Mouse (Mus musculus) brain, embryonic 14.5 days (tissue): Measurements from ENCODE around the gene Slc19a3.

ENCODE experiments used
- CTCF ChIP-seq: fragments of 200-500 bp; IDR thresholded peaks from 2 replicates; pipeline ENCODE4 v1.5.1; 2012; ENCODE audit warnings: inconsistent platforms, mild to moderate bottlenecking, moderate library complexity, borderline replicate concordance; ENCODE audit not compliant: insufficient read depth, insufficient read length; ENCODE audit errors: extremely low read depth
- POLR2A ChIP-seq: fragments of 200-500 bp; IDR thresholded peaks from 2 replicates; pipeline ENCODE4 v1.6.1; 2012; ENCODE audit warnings: mild to moderate bottlenecking, inconsistent platforms, borderline replicate concordance; ENCODE audit not compliant: poor library complexity, insufficient read depth, insufficient read length, severe bottlenecking; ENCODE audit errors: extremely low read depth

GRCm38 (mm10) chr1:83067205-83067604 lies 29.0 kb upstream of the Slc19a3 start:
- TF ChIP-seq CTCF (no peak), POLR2A (no peak)
